Mouse (Mus musculus) lung, embryonic 16.5 days (tissue): Measurements from ENCODE around the gene Mnat1. TPM values are rescaled to one million over a fixed set of nuclear protein-coding genes. Genes with fewer than 3 reads are reported as not detected.

Experiments
- ATAC-seq: fragments of 200-750 bp; cut with Nextera tagmentation; 2 replicates; pipeline ENCODE4 v1.8.0; 2017; ENCODE audit warnings: low read depth, mild to moderate bottlenecking, moderate library complexity
- H3K27ac ChIP-seq: fragments of 300-500 bp; sonication (generic); 2 replicates; pipeline ENCODE4 v1.5.1; 2014; ENCODE audit warnings: mild to moderate bottlenecking, control low read depth, low read length
- H3K27me3 ChIP-seq: fragments of 300-500 bp; sonication (generic); 2 replicates; pipeline ENCODE4 v1.6.1; 2014; ENCODE audit warnings: low read depth, low read length, mixed read lengths; ENCODE audit not compliant: control insufficient read depth, insufficient read depth
- H3K36me3 ChIP-seq: fragments of 300-500 bp; sonication (generic); 2 replicates; pipeline ENCODE4 v1.6.1; 2014; ENCODE audit warnings: low read length; ENCODE audit not compliant: control insufficient read depth, insufficient read depth
- H3K4me1 ChIP-seq: fragments of 300-500 bp; sonication (generic); replicated peaks from 2 replicates; pipeline ENCODE4 v1.6.1; 2014; ENCODE audit warnings: low read length, mixed read lengths; ENCODE audit not compliant: control insufficient read depth, insufficient read depth
- H3K4me2 ChIP-seq: fragments of 300-500 bp; sonication (generic); 2 replicates; pipeline ENCODE4 v1.6.1; 2014; ENCODE audit warnings: low read depth, low read length, control low read depth
- H3K4me3 ChIP-seq: fragments of 300-500 bp; sonication (generic); 2 replicates; pipeline ENCODE4 v1.5.1; 2014; ENCODE audit warnings: mild to moderate bottlenecking, low read length, control low read depth
- H3K9ac ChIP-seq: fragments of 300-500 bp; sonication (generic); 2 replicates; pipeline ENCODE4 v1.6.1; 2014; ENCODE audit warnings: low read length, control low read depth
- H3K9me3 ChIP-seq: fragments of 300-500 bp; sonication (generic); 2 replicates; pipeline ENCODE4 v1.6.1; 2016; ENCODE audit warnings: low read length; ENCODE audit not compliant: control insufficient read depth
- WGBS: fragments of 180-500 bp; shearing (Covaris S2); extraction: QIAGEN DNeasy Blood & Tissue Kit; methylation state at CpG from one replicate; pipeline ENCODE4 v1.1.7; 2014; 5-methylcytosine and 5-hydroxymethylcytosine counted together
- polyA plus RNA-seq: library from polyadenylated mRNA; unstranded; fragments of >200 nt; fragmentation: Nextera tagmentation; extraction: Ambion mirVana; gene quantifications from 2 replicates; pipeline ENCODE4 v1.2.1, GENCODE M21; 2015

Gene Mnat1
- polyA plus RNA-seq, 1 experiment from 2014 or later = 28.3 TPM

- ATAC-seq = no peak
- 85% methylated on average over 8 of the region's 8 CpGs for WGBS
These were observed 60.4 kb downstream of the Mnat1 start for GRCm38 (mm10) chr12:73183896-73184295.

GRCm38 (mm10) chr12:73197363-73197762 lies 73.8 kb downstream of the Mnat1 start:
- no peaks in the 10 kb centered on the region for H3K9me3 ChIP-seq
- ATAC-seq = no peak
- H3K27me3 ChIP-seq = no peaks in the 10 kb centered on the region
- no peak overlapping the region for H3K4me3 ChIP-seq
- no peak overlapping the region for H3K9ac ChIP-seq
- no peaks in the 10 kb centered on the region for H3K36me3 ChIP-seq
- H3K27ac ChIP-seq = no peak overlapping the region
- H3K4me1 ChIP-seq = peaks cover 5% of the 10 kb centered on the region; the same call in 1 of the 2 replicates
- WGBS = 83% methylated on average over 6 of the region's 6 CpGs
- H3K4me2 ChIP-seq = no peak overlapping the region

More at GRCm38 (mm10) chr12:73183896-73184295, 60.4 kb downstream of the Mnat1 start:
- no peak overlapping the region for H3K27ac ChIP-seq
- no peaks in the 10 kb centered on the region for H3K9me3 ChIP-seq
- H3K27me3 ChIP-seq = no peaks in the 10 kb centered on the region
- H3K36me3 ChIP-seq = no peaks in the 10 kb centered on the region; the same call in 1 of the 2 replicates
- no peaks in the 10 kb centered on the region for H3K4me1 ChIP-seq
- H3K4me3 ChIP-seq = no peak overlapping the region
- H3K9ac ChIP-seq = no peak overlapping the region
- H3K4me2 ChIP-seq = no peak overlapping the region

DNA sequence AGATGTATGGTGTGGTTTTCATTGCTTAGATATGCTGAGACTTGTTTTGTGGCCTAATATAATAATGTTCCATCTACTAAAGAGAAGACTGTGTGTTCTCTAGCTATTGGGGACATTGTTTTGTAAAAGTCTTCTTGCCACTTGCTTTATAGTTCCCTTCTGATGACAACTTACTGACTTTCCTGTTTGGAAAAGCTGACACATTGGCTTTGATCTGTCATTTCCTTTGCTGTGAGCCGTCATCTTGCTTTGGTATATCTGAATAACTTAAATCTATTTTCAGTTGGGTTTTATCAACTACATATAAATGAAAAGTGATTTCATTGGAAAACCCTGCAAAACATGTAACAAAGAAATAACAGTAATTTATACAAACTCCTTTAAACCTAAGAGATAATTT lies 74.9 kb downstream of the Mnat1 start:
- WGBS = 30% methylated on average over 1 of the region's 1 CpGs
- Histone ChIP-seq H3K4me1 (peaks cover 5% of the 10 kb centered on the region; the same call in 1 of the 2 replicates), H3K27me3 (no peaks in the 10 kb centered on the region), H3K9ac (no peak overlapping the region), H3K9me3 (no peaks in the 10 kb centered on the region), H3K4me3 (no peak overlapping the region), H3K4me2 (no peak overlapping the region), H3K27ac (no peak overlapping the region), H3K36me3 (no peaks in the 10 kb centered on the region)
- no peak for ATAC-seq

GRCm38 (mm10) chr12:73199375-73199774 lies 75.9 kb downstream of the Mnat1 start:
- WGBS = 42% methylated on average over 7 of the region's 7 CpGs
- Histone ChIP-seq H3K9me3 (no peaks in the 10 kb centered on the region), H3K27ac (no peak overlapping the region), H3K9ac (no peak overlapping the region), H3K4me1 (peaks cover 5% of the 10 kb centered on the region; the same call in 1 of the 2 replicates), H3K27me3 (no peaks in the 10 kb centered on the region), H3K4me2 (no peak overlapping the region), H3K4me3 (no peak overlapping the region), H3K36me3 (no peaks in the 10 kb centered on the region)
- ATAC-seq = 0 out of 2 replicates have a peak, but pooled peaks have one; percentile 36

- H3K4me2 ChIP-seq = no peak overlapping the region
- H3K27me3 ChIP-seq = no peaks in the 10 kb centered on the region
- no peak overlapping the region for H3K27ac ChIP-seq
- no peaks in the 10 kb centered on the region for H3K9me3 ChIP-seq
- 41% methylated on average over 3 of the region's 3 CpGs for WGBS
- H3K9ac ChIP-seq = no peak overlapping the region
- H3K4me1 ChIP-seq = peaks cover 8% of the 10 kb centered on the region
- no peak overlapping the region for H3K4me3 ChIP-seq
- ATAC-seq = no peak
- no peaks in the 10 kb centered on the region for H3K36me3 ChIP-seq
These were observed 78.1 kb downstream of the Mnat1 start for GRCm38 (mm10) chr12:73201587-73201986.

DNA sequence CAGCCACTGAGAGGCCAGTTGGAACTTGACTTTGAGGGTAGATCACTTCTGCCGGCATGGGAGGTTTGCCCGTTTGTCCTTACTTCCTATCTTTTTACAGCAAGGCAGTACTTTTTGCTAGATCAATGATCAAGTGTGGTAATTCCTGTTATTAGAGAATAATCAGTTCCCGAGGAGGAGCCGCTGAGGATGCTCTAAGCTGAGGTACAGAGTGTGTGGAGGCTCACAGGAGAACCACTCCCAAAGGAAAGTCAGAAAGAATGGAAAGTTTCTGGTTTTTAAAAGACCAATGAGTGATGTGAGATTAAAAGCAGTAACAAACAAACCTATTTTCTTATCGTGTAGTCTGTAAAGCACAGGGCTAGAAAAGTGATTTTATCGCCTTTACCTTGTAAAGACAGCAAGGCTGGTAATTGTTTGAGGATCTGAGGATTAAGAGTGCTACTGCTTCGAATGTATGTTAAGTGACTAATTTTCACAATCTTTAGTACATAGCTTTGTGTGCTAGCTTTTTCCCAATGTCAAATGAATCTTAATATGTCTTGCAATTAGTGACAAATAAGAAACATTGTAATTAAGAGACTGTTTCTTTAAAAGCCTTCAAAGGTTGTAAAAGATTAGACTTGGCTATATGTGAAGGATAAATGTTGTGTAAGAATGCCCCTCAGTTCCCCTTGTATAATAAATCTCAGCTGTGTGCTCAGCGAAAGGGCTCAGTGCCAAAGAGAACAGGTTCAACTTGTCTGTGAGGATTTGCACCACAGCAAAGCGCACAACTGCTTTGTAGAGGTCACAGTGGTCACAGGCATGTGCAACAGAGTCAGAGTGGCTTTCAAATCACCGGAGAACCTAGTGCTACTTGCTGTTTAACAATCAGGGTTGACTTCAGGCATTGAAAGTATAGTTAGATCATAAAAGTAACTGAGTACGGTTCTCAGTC lies 82.5 kb downstream of the Mnat1 start:
- ATAC-seq = peak; percentile 90
- no peak overlapping the region for H3K4me2 ChIP-seq

GRCm38 (mm10) chr12:73207008-73207407 lies 83.5 kb downstream of the Mnat1 start:
- no peak overlapping the region for H3K9ac ChIP-seq
- H3K27ac ChIP-seq = peak overlapping the region; percentile 63
- WGBS = 54% methylated on average over 4 of the region's 4 CpGs
- no peak for ATAC-seq
- H3K4me3 ChIP-seq = no peak overlapping the region
- no peak overlapping the region for H3K4me2 ChIP-seq
- no peaks in the 10 kb centered on the region for H3K27me3 ChIP-seq
- no peaks in the 10 kb centered on the region for H3K36me3 ChIP-seq
- H3K4me1 ChIP-seq = peaks cover 8% of the 10 kb centered on the region; the same call in 1 of the 2 replicates
- H3K9me3 ChIP-seq = no peaks in the 10 kb centered on the region

More for the DNA sequence above, 82.5 kb downstream of the Mnat1 start:
- Histone ChIP-seq H3K4me1 (peaks cover 8% of the 10 kb centered on the region), H3K27me3 (no peaks in the 10 kb centered on the region), H3K4me3 (no peak overlapping the region), H3K36me3 (no peaks in the 10 kb centered on the region), H3K9me3 (no peaks in the 10 kb centered on the region), H3K27ac (peak overlapping the region; percentile 63), H3K9ac (no peak overlapping the region)
- 49% methylated on average over 11 of the region's 11 CpGs for WGBS

DNA sequence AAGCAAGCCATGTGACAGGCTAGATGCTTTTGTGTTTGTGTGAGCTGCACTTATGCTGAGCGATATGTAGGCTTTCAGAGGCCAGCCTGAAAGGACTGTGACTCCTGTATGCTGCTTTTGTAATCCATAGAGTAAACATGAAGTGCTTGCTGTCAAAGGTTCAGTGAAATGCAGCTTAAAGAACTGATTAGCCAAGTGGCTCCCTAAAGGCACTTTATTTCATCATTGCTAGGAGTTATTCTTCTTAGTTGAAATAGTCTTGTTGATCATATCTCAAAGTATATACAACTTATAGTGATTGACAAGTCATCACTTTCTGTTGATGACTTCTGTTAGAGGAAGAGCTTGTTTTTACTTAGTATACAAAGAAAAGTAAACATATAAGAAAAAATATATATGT lies 83.9 kb downstream of the Mnat1 start:
- Histone ChIP-seq H3K4me2 (no peak overlapping the region), H3K4me3 (no peak overlapping the region), H3K27ac (no peak overlapping the region), H3K9me3 (no peaks in the 10 kb centered on the region), H3K9ac (no peak overlapping the region), H3K36me3 (no peaks in the 10 kb centered on the region), H3K27me3 (no peaks in the 10 kb centered on the region), H3K4me1 (peaks cover 8% of the 10 kb centered on the region; the same call in 1 of the 2 replicates)
- ATAC-seq = no peak
- 69% methylated on average over 1 of the region's 1 CpGs for WGBS

DNA sequence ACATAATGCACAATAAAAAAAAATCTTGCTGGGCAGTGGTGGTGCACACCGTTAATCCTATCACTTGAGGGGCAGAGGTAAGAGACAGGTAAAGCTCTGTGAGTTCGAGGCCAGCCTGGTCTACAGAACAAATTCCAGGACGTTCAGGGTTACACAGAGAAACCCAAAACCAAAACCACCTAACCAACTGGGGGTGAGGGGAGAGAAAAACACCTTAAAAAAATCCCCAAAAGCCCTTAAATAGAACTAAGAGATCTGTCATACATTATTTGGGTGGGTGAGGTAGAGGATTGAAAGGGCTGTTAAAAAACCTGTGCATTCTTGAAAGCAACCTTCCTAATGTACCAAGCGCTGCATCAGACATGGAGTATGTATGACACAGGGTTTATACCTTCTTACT lies 85.0 kb downstream of the Mnat1 start:
- H3K9ac ChIP-seq = no peak overlapping the region
- no peak overlapping the region for H3K4me2 ChIP-seq
- no peaks in the 10 kb centered on the region for H3K27me3 ChIP-seq
- no peaks in the 10 kb centered on the region for H3K36me3 ChIP-seq
- WGBS = 93% methylated on average over 4 of the region's 4 CpGs
- H3K4me1 ChIP-seq = peaks cover 8% of the 10 kb centered on the region; the same call in 1 of the 2 replicates
- H3K27ac ChIP-seq = no peak overlapping the region
- no peak for ATAC-seq
- no peak overlapping the region for H3K4me3 ChIP-seq
- H3K9me3 ChIP-seq = no peaks in the 10 kb centered on the region
